Mouse (Mus musculus): Measurements from ENCODE around the gene Radil.

Gene Radil

GRCm38 (mm10) chr5:142444791-142445531 is 105.9 kb downstream of the Radil start:
- no peak for DNase-seq

- DNase-seq = no peak
Observed at GRCm38 (mm10) chr5:142443994-142444393, 106.9 kb downstream of the Radil start.

- no peak for DNase-seq
Observed at GRCm38 (mm10) chr5:142443514-142443913, 107.4 kb downstream of the Radil start.

DNA sequence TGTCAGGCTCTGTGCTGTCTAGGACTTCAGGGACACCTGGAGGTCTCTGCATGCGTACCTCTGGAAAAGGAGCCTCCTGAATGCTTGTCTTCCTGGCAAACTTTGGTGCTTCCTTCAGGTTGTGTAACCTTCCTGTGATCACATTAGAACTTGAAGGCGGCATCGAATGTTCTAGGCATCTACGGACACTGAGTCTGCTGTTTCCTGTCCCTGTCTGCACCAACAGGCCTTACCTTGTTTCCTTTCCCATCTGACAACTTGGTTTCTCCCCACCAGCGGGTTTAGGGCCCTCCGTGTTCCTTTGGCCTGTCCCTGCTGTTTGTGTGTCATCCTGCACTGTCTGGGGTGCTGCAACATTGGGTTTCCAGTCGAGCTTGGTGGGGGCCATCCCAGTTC is 108.9 kb downstream of the Radil start:
- no peak for DNase-seq

GRCm38 (mm10) chr5:142441332-142442044 is 109.4 kb downstream of the Radil start:
- DNase-seq = peak in 1 of 2 experiments; percentile 37

- DNase-seq = peak; percentile 86 to 92
Observed at GRCm38 (mm10) chr5:142440451-142441147, 110.3 kb downstream of the Radil start.

GRCm38 (mm10) chr5:142439911-142440432 is 110.9 kb downstream of the Radil start:
- DNase-seq = peak; percentile 44 to 55

DNA sequence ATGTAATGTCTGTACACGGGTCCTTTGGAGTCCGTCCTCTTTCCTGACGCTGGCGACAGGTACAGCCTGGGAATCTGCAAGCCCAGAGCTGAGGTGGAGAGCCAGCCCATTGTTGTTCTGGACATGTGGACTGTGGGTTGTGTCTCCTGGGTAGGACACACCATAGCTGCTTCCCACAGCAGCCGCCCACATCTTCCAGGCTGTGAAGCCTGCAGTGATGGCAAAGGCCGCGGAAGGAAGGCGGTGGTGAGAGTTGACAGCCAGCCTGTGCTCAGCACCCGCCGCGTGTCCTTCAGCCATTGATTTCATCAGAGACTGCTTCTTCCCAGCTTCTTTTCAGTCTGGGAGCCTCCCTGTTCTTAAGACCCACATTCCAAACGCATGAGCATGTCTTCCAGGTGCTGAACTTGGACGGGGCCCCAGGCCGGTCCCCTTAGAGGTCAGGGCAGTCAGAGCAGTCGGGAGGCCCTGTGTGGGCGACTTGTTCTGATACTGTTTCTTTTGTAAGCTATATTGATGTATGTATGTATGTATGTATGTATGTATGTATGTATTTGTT is 112.4 kb downstream of the Radil start:
- DNase-seq = no peak

DNA sequence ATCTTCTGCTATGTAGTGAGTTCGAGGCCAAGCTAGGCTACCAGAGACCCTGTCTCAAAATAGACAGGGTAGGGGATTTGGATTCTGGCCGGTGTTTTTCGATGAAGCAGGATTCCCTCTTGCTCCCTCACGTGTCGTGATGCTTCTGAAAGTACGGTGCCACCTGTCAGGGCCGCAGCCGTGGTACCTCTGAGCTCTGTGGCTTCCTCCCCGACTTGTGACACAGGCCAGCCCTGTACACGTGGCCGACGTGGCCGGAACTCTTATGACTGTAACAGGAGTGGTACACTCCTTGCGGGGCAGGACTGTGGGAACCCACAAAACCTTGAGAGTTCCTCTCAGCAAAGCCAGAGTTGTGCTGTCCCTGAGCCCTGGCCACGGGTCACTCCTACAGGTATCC is 115.2 kb downstream of the Radil start:
- DNase-seq = no peak
